Mouse (Mus musculus): ENCODE data around the gene Lcn11.

Gene Lcn11

DNA sequence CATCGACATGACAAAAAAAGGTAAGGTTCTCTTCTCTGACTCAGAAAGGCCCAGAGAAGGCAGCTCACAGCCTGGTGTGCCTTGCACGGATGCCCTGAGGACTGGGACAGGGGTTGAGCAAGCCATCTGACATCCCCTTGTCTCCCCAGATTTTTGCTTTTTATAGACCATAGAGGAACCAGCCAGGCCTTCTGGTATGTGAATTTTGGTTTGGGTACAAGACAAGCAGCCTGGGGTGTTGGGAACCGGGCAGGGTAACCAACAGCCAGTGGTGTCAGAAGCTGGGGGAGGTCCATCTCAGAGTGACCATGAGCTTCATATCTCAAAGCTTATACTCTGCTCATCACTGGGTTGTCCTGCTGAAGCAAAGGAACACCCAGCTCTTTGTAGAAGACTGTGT lies 47.9 kb downstream of the Lcn11 start:
- no peak for DNase-seq (ENCODE audit: low read depth, low spot score)

DNA sequence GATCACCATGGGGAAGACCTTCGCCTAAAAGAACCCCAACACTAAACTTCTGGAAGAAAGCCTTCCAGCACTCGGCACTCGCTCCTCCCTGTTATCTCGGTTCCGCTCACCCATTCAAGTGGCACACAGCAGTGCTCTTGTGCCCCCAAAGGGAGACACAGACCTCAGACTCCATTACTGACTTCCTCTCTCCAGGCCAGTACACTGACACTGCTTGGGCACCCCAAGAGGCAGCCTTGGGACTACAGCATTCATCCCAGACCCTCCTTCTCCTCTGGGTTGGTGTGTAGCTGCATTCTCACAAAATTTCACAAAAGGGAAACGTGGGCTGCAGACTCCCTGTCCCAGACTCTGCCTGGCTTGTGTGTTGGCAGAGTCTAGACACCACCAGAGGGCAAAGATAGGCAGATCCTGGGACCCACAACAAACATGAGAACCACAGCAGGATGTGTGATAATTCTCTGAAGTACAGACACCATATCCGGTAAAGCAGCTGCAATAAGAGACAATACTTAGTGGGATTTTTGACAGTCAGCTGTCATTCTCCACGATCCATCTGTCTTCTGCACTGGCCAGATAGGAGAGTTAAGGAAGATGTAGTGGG lies 51.6 kb downstream of the Lcn11 start:
- no peak for DNase-seq (ENCODE audit: low read depth, low spot score)

Data from 3T3-L1 (cell line).